Mouse (Mus musculus) kidney, adult 9 months (tissue): ENCODE data around the gene Obscn.
"Not testable (repeated sequence)": the region's sequence is repeated elsewhere in the genome, so short reads cannot be mapped to it uniquely, and the experiment has no call there.

Source experiments
- DNase-seq: peaks from one replicate; pipeline ENCODE4 v3.0.0; 2022

Obscn gene

DNA sequence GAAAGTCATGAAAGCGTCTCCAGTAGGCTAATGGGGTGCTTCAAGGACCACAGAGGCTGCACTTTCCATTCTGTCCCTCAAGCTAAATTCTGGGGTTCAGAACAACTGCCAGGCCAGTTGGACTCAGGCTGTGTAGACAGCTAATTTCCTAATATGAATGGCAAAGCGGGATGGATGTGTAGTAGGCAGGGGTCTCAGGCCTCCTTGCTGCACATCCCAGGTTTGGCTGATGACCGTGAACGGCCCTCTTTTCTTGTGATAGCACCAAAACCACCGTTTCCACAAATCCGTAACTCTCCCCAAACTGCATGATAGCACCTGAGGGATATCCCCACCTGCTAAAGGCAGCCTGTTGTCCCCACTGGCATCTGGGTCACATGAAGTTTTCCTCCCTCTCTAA lies 177.7 kb downstream of the Obscn start:
- no peak for DNase-seq

DNA sequence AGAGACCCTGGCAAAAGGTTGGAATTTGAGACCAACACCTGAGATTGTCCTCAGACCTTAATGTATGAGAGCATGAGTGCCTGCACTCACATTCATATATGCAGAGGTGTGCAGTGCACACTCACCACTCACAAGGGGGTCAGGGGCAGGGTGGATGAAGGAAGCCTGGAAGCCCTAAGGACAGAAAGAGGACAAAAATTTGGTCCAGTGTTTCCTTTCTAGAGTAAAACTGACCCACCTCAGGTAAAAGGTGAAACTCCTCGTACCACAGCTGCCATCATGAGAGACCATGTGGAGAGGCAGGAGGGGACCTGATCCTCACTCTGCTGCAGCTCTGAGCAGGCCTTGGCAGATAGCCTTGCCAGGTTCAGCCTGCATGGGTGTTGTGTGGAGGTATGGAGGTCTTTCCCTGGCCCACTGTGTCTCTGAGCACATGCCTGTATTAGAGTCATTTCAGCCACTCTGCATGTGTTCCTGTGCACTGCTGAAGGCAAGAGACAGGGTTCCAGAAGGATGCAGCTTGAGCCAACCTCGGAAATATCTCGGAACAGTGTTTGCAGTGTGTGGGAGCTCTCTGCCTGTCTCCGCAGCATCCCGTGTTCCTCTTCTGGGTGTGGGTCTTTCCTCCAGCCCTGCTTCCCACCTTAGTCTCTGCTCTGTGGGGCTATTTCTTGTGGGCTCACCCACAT lies 178.8 kb downstream of the Obscn start:
- DNase-seq, result no peak

DNA sequence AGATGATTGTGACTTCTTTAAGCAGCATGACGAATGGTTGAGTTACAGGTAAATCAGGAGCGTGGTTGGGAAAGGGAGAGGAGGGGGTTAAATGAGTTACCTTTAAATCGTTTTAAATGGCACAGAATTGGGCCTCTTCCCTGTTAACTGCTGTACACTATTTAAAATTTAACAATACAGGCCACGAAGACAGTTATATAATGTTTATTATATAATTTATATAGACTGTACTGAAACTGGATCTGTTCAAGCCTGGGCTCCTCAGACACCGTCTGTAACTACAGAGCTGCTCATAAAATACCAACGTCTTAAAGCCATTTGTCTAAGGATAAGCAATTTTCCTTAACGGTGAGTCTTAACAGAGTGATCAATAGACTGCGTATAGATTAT lies 180.3 kb downstream of the Obscn start:
- DNase-seq, result no peak

DNA sequence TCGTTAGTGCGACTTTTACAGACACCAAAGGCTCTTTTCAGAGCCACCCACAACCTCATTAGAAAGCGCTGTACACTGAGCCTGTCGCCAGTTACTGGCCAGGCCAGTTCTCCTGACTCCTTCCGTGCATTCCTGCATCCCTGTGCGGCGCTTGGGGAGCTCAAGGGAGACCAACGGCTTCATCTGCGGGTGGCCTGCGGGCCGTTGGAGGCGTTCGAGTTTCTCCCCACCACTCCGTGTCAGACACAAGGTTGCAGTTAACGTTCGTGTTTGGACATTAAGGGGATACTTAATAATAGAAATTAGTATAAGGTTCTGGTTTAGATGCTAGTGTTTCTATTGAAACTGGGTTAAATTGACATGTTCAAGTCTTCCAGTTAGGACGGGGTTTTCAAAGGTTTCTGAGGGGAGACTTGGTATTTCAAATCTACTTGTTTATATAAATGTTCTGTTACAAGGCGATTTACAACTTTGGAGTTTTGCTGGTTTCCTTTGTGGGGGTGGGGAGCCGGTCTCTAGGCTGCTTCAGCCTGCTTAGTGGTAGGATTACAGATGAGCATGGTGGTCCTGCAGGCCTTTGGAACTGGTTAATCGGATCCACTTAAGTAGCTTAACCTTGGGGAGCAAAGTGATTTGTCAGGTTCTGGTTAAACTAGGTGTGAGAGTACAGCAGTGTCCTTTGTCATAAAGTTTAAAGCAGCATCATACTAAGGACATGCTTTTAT lies 180.9 kb downstream of the Obscn start:
- peak; percentile 35 for DNase-seq

DNA sequence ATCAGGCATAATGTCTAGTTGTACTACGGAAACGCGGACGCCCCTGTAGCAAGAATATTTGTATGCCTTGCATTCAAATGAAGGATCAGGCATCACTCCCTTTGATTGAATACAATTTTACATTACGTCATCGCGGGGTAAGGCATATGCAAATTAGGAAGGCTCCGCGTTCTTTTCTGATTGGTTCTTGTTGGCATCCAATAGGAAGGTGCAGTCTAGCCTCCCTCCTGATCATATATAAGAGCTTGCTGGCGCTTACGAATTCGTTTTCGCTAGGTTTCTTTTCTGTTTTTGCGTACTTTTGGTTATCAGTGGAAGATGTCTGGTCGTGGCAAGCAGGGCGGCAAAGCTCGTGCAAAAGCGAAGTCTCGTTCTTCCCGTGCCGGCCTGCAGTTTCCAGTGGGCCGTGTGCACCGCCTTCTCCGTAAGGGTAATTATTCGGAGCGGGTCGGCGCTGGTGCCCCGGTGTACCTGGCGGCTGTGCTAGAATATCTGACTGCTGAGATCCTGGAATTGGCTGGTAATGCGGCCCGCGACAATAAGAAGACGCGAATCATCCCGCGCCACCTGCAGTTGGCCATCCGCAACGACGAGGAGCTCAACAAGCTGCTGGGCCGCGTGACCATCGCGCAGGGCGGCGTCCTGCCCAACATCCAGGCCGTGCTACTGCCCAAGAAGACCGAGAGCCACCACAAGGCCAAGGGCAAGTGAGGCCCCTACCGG lies 181.6 kb downstream of the Obscn start, which contains the start of the genes Hist3h2a and Trim17:
Hist3h2a (plus strand) TSS at position 266 of the 723 bp plus-strand sequence.
Trim17 (plus strand) TSS at position 266 of the 723 bp plus-strand sequence.
- DNase-seq, result peak; percentile 98

DNA sequence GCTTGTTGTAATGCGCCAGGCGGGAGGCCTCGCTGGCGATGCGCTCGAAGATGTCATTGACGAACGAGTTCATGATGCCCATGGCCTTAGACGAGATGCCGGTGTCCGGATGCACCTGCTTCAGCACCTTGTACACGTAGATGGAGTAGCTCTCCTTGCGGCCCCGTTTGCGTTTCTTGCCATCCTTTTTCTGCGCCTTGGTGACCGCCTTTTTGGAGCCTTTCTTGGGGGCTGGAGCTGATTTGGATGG lies 182.1 kb downstream of the Obscn start:
- not testable (repeated sequence) for DNase-seq

DNA sequence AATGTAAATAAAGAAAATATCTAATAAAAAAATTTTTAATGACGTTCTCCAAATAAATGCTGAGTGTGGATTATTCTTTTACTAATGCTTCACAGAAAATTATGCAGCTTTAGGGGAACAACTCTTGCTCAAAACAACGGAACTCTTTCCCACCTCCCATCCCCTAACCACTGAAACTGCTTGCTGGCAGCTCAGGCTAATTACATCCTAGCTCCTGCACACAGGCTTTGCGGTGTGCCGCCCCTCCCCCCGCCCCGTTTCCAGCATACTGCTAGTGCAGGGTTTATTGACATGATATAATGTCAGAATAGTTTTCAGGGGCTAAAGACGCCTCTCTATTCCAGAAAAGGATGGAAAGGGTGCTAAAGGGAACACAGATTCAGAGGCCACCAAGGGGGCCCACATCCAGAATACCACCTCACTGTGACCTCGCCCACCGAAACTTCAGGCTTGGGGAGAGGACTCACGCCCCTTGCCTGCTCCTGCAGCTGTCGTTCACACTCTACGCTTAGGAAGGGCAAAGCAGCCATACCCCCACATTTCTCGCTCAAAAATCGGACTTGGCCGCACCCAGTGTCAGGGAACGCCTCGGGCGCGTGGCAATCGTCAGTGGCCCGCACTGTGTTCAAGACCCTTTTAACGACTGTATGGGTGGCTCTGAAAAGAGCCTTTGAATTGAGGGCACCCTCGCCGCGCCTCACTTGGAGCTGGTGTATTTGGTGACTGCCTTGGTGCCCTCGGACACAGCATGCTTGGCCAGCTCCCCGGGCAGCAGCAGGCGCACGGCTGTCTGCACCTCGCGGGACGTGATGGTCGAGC lies 182.6 kb downstream of the Obscn start:
- no peak for DNase-seq

DNA sequence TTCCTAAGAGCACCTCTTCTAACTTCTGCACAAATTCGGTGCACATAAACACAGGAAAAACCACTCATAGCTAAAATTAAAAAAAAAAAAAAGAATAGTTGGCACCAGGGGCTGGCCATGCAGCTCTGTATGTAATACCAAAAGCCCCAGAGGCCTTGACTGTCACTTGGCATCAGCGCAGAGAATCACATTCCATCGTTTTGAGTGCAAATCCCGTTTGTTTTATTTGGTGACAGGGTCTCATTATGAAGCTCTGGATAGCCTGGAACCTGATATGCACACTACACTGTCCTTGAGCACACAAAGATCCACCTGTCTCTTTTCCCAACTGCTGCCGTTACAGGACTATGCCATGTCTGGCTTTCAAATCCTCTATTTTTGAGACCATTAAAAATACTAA lies 185.0 kb downstream of the Obscn start:
- DNase-seq, result no peak

DNA sequence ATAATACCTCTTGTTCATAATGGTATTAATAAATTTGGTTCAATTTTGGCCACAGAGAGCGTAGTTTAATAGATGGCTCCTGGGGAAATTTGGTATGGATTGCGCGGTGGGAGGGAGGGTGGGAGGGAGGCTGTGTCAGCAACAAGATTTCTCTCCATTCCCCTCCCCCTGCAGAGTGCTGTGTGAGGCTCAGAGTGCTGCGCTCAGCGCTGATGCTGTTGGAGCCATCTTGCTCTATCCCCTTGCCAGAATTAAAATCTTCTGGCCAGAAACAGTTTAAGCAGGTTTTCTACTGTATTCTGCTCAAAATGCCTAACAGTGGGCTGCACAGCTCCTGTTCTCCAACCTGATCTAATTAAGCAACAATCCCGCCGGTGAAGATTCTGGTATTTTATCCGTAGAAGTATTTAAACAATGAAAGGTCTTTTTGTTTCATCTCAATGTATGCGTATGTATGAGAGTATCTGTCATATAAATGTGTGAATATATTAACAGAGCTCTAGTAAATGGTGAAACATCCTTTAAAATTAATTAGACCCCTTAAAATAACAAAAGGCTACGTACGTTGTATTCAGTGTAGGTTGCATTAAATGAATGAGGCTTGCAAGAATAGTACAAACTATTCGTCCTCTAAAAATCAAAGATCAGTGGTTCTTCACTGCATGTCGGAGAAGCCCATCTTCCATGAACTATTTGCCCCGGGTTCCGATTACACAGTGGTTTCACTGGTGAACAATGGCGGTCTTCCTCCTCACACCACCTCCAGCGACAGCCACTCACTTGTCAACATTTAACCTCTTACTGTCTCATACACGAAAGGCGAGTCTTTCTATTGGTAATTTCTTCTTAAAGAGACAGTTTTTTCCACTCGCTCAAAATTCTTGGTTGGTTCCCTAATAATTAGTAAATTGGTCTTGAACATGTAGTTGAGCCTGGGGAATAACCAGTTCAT lies 186.4 kb downstream of the Obscn start:
- DNase-seq, result no peak

DNA sequence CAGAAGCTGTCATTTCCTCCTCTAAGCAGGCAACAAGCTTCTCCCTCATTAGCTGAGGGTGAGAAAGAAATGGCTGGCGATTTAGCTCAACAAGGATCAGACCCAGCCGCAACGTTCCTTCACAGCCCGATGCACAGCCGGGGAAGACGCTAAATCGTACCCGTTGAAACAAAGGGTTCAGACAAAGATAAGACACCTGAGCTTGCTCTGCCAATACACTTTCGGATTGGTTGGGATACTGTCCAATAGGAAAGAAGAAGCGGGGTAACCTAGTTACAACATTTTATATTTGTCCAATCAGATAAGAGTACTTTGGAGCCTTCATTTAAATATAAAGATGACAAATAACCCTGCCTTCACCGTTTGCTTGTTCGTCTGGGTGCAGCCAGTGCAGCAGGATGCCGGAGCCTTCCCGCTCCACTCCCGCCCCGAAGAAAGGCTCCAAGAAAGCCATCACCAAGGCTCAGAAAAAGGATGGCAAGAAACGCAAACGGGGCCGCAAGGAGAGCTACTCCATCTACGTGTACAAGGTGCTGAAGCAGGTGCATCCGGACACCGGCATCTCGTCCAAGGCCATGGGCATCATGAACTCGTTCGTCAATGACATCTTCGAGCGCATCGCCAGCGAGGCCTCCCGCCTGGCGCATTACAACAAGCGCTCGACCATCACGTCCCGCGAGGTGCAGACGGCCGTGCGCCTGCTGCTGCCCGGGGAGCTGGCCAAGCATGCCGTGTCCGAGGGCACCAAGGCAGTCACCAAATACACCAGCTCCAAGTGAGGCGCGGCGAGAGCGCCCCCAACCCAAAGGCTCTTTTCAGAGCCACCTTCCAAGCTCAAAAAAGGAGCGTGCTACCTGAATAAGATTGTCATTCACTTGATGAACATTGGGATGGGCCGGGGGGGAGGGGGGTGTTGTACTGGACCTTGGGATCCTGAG lies 187.4 kb downstream of the Obscn start, which contains the start of gene Hist3h2ba:
Hist3h2ba (plus strand) TSS at position 379 of the 938 bp plus-strand sequence.
- peak; percentile 83 for DNase-seq

DNA sequence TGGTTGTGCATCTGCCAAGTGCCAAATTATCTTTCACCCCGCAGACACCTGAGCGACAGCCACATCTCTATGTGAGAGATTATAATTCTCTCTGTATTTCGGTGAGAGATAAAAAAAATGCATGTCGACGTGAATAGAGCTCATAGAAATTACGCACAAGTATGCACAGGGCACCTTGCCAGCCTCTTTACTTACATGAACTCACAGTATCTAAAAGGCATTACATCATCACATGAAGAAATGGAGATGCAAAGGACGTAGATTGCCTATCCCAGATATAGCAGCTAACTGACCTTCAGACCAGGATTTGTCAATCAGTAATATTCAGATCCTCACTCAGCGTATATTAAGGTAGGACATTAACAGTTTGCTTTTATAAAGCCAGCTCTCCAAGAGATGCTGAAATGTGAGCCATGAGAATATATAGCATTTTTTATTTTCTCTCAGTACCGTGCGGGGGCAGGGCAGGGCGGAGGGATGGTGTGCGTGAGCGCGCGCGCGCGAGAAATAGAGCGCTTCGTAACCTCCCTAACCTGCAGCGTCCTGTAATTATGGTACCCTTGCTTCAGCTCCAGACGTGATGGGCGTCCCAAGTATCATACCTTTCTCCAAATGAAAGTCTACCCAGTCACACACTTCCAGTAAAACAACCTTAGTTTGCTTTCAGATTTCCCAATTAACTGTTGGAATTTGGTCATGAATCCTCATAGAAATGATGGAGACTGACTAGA lies 188.2 kb downstream of the Obscn start:
- no peak for DNase-seq

DNA sequence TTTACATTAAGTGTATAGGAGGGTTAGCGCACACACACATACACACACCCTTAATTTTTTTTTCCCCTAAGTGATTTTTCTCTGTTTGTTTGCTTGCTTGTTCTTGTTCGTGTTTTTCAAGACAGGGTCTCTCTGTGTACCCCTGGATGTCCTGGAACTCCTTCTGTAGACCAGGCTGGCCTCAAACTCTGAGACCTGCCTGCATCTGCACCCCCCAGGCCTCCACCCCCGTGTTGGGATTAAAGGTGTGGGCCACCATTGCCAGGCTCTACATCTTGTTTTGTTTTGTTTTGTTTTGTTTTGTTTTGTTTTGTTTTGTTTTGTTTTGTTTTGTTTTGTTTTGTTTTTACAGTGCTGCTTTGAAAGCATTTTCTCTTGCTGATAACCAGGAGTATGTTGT lies 188.9 kb downstream of the Obscn start:
- DNase-seq, result no peak
